In genomic region chr11:115457405-115457804, GRCm38 (mm10) we compare ENCODE assay signal across 19 mouse cellular contexts. TPM values are rescaled to one million over a fixed set of nuclear protein-coding genes. Genes with fewer than 3 reads are reported as not detected.
DNase-seq lines count a peak whose midpoint lies in the region; ATAC-seq and TF ChIP-seq lines count a peak whose summit lies in the region.
"Had no signal": no experiment of that assay in that cellular context is flagged by ENCODE, and none has a peak within 500 bp of the region (broad histone marks: within the 10 kb centered on the region; RNA-seq: fewer than 3 reads in every experiment).

No protein-coding gene starts in this region.

- WGBS in forebrain, embryonic 14.5 days, result 34% methylated on average over 6 of the region's 6 CpGs
- 44% methylated on average over 6 of the region's 6 CpGs for WGBS in forebrain, embryonic 13.5 days
- WGBS in liver, embryonic 16.5 days (ENCODE audit: insufficient replicate concordance), result 41% methylated on average over 6 of the region's 6 CpGs
- 47% methylated on average over 6 of the region's 6 CpGs for WGBS in forebrain, embryonic 16.5 days

- DNase-seq in forebrain, embryonic 14.5 days (ENCODE audit: low spot score), result peak; percentile 19
- no peak for DNase-seq in liver
- peak; percentile 24 for DNase-seq in brain, embryonic 14.5 days (ENCODE audit: low read depth)
- DNase-seq in kidney, postnatal 14 days, result peak; percentile 77
- DNase-seq in frontal cortex, postnatal 36 days (ENCODE audit: low spot score in 2 of 2), result no peak
- DNase-seq: cerebellum, adult 11 months; gastrocnemius, adult 2 months; layer of hippocampus, postnatal 36 days; midbrain, embryonic 14.5 days; retina, postnatal 1 day; thymus, adult 18-20 months had no signal

- no peak overlapping the region for H3K9ac ChIP-seq in forebrain, embryonic 14.5 days (ENCODE audit: low read length)
- H3K9ac ChIP-seq in forebrain, embryonic 13.5 days, result no peak overlapping the region
- no peak overlapping the region for H3K9ac ChIP-seq in liver, embryonic 16.5 days (ENCODE audit: low read depth, low read length)
- H3K9ac ChIP-seq in forebrain, embryonic 16.5 days (replicated peaks; ENCODE audit: low read depth, low read length), result no peak overlapping the region
- H3K9ac ChIP-seq: neural tube, embryonic 13.5 days had no signal

- H3K36me3 ChIP-seq in forebrain, embryonic 14.5 days (ENCODE audit: control insufficient read depth, insufficient read depth, low read length), result no peaks in the 10 kb centered on the region
- no peaks in the 10 kb centered on the region for H3K36me3 ChIP-seq in forebrain, embryonic 13.5 days (ENCODE audit: poor library complexity, severe bottlenecking)
- H3K36me3 ChIP-seq in liver, embryonic 16.5 days (ENCODE audit: control insufficient read depth, insufficient read depth), result no peaks in the 10 kb centered on the region
- no peaks in the 10 kb centered on the region for H3K36me3 ChIP-seq in forebrain, embryonic 16.5 days (ENCODE audit: control insufficient read depth, insufficient read depth)
- H3K36me3 ChIP-seq: neural tube, embryonic 13.5 days had no signal

- H3K4me2 ChIP-seq in forebrain, embryonic 14.5 days (ENCODE audit: low read length), result no peak overlapping the region
- H3K4me2 ChIP-seq in forebrain, embryonic 13.5 days, result no peak overlapping the region
- H3K4me2 ChIP-seq in liver, embryonic 16.5 days (ENCODE audit: low read depth, low read length), result no peak overlapping the region
- no peak overlapping the region for H3K4me2 ChIP-seq in forebrain, embryonic 16.5 days (ENCODE audit: low read length)
- H3K4me2 ChIP-seq: neural tube, embryonic 13.5 days had no signal

- no peak for TF ChIP-seq CTCF in brain, embryonic 14.5 days (IDR thresholded peaks at IDR 0.05; ENCODE audit: borderline replicate concordance, extremely low read depth, insufficient read depth, insufficient read length)

- H3K27ac ChIP-seq in forebrain, embryonic 14.5 days (ENCODE audit: low read depth, low read length), result no peak overlapping the region
- H3K27ac ChIP-seq in forebrain, embryonic 13.5 days, result no peak overlapping the region
- no peak overlapping the region for H3K27ac ChIP-seq in liver, embryonic 16.5 days (ENCODE audit: low read length)
- H3K27ac ChIP-seq in forebrain, embryonic 16.5 days (ENCODE audit: low read length), result no peak overlapping the region
- H3K27ac ChIP-seq: gastrocnemius, adult 2 months; hindbrain, postnatal 0 days; macrophage; neural tube, embryonic 13.5 days had no signal

- no peaks in the 10 kb centered on the region for H3K4me1 ChIP-seq in forebrain, embryonic 14.5 days (ENCODE audit: control insufficient read depth, insufficient read depth, low read length)
- H3K4me1 ChIP-seq in forebrain, embryonic 13.5 days, result peaks cover 3% of the 10 kb centered on the region
- peaks cover 3% of the 10 kb centered on the region for H3K4me1 ChIP-seq in liver, embryonic 16.5 days (ENCODE audit: control insufficient read depth, low read depth, low read length)
- no peaks in the 10 kb centered on the region for H3K4me1 ChIP-seq in forebrain, embryonic 16.5 days (replicated peaks; ENCODE audit: control insufficient read depth, insufficient read depth, low read length)

- H3K27me3 ChIP-seq in forebrain, embryonic 14.5 days (replicated peaks; ENCODE audit: control insufficient read depth, insufficient read depth, low read length), result no peaks in the 10 kb centered on the region
- no peaks in the 10 kb centered on the region for H3K27me3 ChIP-seq in forebrain, embryonic 13.5 days
- no peaks in the 10 kb centered on the region for H3K27me3 ChIP-seq in liver, embryonic 16.5 days (ENCODE audit: control insufficient read depth, insufficient read depth, low read depth, low read length)
- H3K27me3 ChIP-seq in forebrain, embryonic 16.5 days (replicated peaks; ENCODE audit: control insufficient read depth, insufficient read depth, low read length), result no peaks in the 10 kb centered on the region

- TF ChIP-seq POLR2A in brain, embryonic 14.5 days (IDR thresholded peaks at IDR 0.05; ENCODE audit: borderline replicate concordance, extremely low read depth, insufficient read depth, insufficient read length, poor library complexity, severe bottlenecking), result no peak

- no peaks in the 10 kb centered on the region for H3K9me3 ChIP-seq in forebrain, embryonic 14.5 days (replicated peaks; ENCODE audit: control insufficient read depth, low read length)
- H3K9me3 ChIP-seq in forebrain, embryonic 13.5 days (replicated peaks), result no peaks in the 10 kb centered on the region
- no peaks in the 10 kb centered on the region; the same call in 1 of the 2 replicates for H3K9me3 ChIP-seq in liver, embryonic 16.5 days (replicated peaks; ENCODE audit: control insufficient read depth, low read length)
- H3K9me3 ChIP-seq in forebrain, embryonic 16.5 days (ENCODE audit: control insufficient read depth, low read length), result 0 out of 2 replicates have a peak, but pooled peaks cover 2% of the 10 kb centered on the region
- H3K9me3 ChIP-seq: neural tube, embryonic 13.5 days had no signal

- no peak for ATAC-seq in forebrain, embryonic 14.5 days
- no peak for ATAC-seq in forebrain, embryonic 13.5 days
- ATAC-seq in liver, embryonic 16.5 days (ENCODE audit: low read depth), result peak; percentile 27
- ATAC-seq in forebrain, embryonic 16.5 days, result no peak
- ATAC-seq: hindbrain, postnatal 0 days had no signal

- H3K4me3 ChIP-seq in forebrain, embryonic 14.5 days (ENCODE audit: low read depth, low read length), result no peak overlapping the region
- H3K4me3 ChIP-seq in forebrain, embryonic 13.5 days, result no peak overlapping the region
- H3K4me3 ChIP-seq in liver, embryonic 16.5 days (ENCODE audit: low read depth, low read length), result no peak overlapping the region
- H3K4me3 ChIP-seq in forebrain, embryonic 16.5 days (replicated peaks; ENCODE audit: low read length), result no peak overlapping the region
- H3K4me3 ChIP-seq: gastrocnemius, adult 2 months; neural tube, embryonic 13.5 days had no signal

RNA-seq across cellular contexts. Expression of gene Slc16a5, which starts 4.9 kb away (rescaled TPM):
- polyA plus RNA-seq in forebrain, embryonic 14.5 days (2014; fragmentation: Nextera tagmentation; extraction: Ambion mirVana), result 0.12 TPM in 1 of 2 replicates, not detected in the other
- not detected in 2 replicates for polyA plus RNA-seq in forebrain, embryonic 13.5 days (2015; fragmentation: Nextera tagmentation; extraction: Ambion mirVana)
- 0.21 and 0.51 TPM in 2 replicates for polyA plus RNA-seq in liver, embryonic 16.5 days (2015; fragmentation: Nextera tagmentation; extraction: Ambion mirVana)
- not detected in 2 replicates for polyA plus RNA-seq in brain, embryonic 14.5 days (2012; rRNA removed)
- not detected in 2 replicates for polyA plus RNA-seq in forebrain, embryonic 16.5 days (2015; fragmentation: Nextera tagmentation; extraction: Ambion mirVana)
- polyA plus RNA-seq: macrophage; midbrain, embryonic 14.5 days had no signal

RNA-seq across cellular contexts. Expression of gene Trim80, which starts 17.1 kb away (rescaled TPM):
- not detected in 2 replicates for polyA plus RNA-seq in forebrain, embryonic 14.5 days (2014; fragmentation: Nextera tagmentation; extraction: Ambion mirVana)
- not detected in 2 replicates for polyA plus RNA-seq in forebrain, embryonic 13.5 days (2015; fragmentation: Nextera tagmentation; extraction: Ambion mirVana)
- polyA plus RNA-seq in liver, embryonic 16.5 days (2015; fragmentation: Nextera tagmentation; extraction: Ambion mirVana), result 0.84 and 1.1 TPM in 2 replicates
- polyA plus RNA-seq in brain, embryonic 14.5 days (2012; rRNA removed), result 0.04 and 0.12 TPM in 2 replicates
- polyA plus RNA-seq in forebrain, embryonic 16.5 days (2015; fragmentation: Nextera tagmentation; extraction: Ambion mirVana), result not detected in 2 replicates
- polyA plus RNA-seq: limb, embryonic 11.5 days; macrophage; midbrain, embryonic 14.5 days; neural tube, embryonic 13.5 days; spleen, adult 2 months had no signal

RNA-seq across cellular contexts. Expression of gene Armc7, which starts 18.1 kb away (rescaled TPM):
- 11.5 and 14.6 TPM in 2 replicates for polyA plus RNA-seq in forebrain, embryonic 14.5 days (2014; fragmentation: Nextera tagmentation; extraction: Ambion mirVana)
- 11.3 and 13.0 TPM in 2 replicates for polyA plus RNA-seq in forebrain, embryonic 13.5 days (2015; fragmentation: Nextera tagmentation; extraction: Ambion mirVana)
- 3.7 TPM in 2 replicates for polyA plus RNA-seq in liver, embryonic 16.5 days (2015; fragmentation: Nextera tagmentation; extraction: Ambion mirVana)
- polyA plus RNA-seq in brain, embryonic 14.5 days (2012; rRNA removed), result 12.4 and 15.1 TPM in 2 replicates
- 16.2 and 17.3 TPM in 2 replicates for polyA plus RNA-seq in forebrain, embryonic 16.5 days (2015; fragmentation: Nextera tagmentation; extraction: Ambion mirVana)

RNA-seq across cellular contexts. Expression of gene Nt5c, which starts 34.3 kb away (rescaled TPM):
- polyA plus RNA-seq in forebrain, embryonic 14.5 days (2014; fragmentation: Nextera tagmentation; extraction: Ambion mirVana), result 95.5 and 107 TPM in 2 replicates
- 87.0 and 91.1 TPM in 2 replicates for polyA plus RNA-seq in forebrain, embryonic 13.5 days (2015; fragmentation: Nextera tagmentation; extraction: Ambion mirVana)
- 32.0 and 36.3 TPM in 2 replicates for polyA plus RNA-seq in liver, embryonic 16.5 days (2015; fragmentation: Nextera tagmentation; extraction: Ambion mirVana)
- 67.9 and 84.3 TPM in 2 replicates for polyA plus RNA-seq in brain, embryonic 14.5 days (2012; rRNA removed)
- polyA plus RNA-seq in forebrain, embryonic 16.5 days (2015; fragmentation: Nextera tagmentation; extraction: Ambion mirVana), result 82.6 and 91.0 TPM in 2 replicates

RNA-seq across cellular contexts. Expression of gene Kctd2, which starts 37.5 kb away (rescaled TPM):
- 17.8 and 17.9 TPM in 2 replicates for polyA plus RNA-seq in forebrain, embryonic 14.5 days (2014; fragmentation: Nextera tagmentation; extraction: Ambion mirVana)
- 7.0 and 9.9 TPM in 2 replicates for polyA plus RNA-seq in forebrain, embryonic 13.5 days (2015; fragmentation: Nextera tagmentation; extraction: Ambion mirVana)
- polyA plus RNA-seq in liver, embryonic 16.5 days (2015; fragmentation: Nextera tagmentation; extraction: Ambion mirVana), result 0.70 and 1.0 TPM in 2 replicates
- polyA plus RNA-seq in brain, embryonic 14.5 days (2012; rRNA removed), result 45.9 and 46.8 TPM in 2 replicates
- polyA plus RNA-seq in forebrain, embryonic 16.5 days (2015; fragmentation: Nextera tagmentation; extraction: Ambion mirVana), result 18.9 and 20.2 TPM in 2 replicates

Comparison
In these comparisons a context has a peak if more than half of its experiments do, and no peak if none do; other contexts are left out.
1. DNase-seq: peak in forebrain, embryonic 14.5 days (single experiment), brain, embryonic 14.5 days (single experiment) and kidney, postnatal 14 days (single experiment); none in liver (single experiment) and frontal cortex, postnatal 36 days (0 of 2).